Mouse (Mus musculus): Measurements from ENCODE around the gene Sirt6.

DNA sequence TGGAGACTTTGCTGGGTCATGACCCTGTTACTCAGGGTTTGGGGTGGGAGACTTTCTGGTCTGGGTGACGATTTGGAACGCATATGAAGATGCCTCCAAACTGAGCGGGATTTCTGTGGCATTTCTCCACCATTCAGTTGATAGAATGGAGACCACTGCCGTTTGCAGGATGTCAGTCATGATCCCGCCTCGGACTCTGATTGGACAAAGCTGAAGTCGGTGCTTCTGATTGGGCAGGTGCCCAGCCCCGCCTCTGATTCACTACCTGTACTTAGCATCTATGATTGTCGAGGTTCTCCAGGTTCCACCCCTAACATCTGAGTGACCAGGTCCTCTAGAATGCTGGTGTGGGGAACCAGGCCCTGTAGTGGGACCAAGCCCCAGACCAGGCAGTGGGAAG lies 6.8 kb downstream of the Sirt6 start:
- no peak for TF ChIP-seq TAL1 (conservative IDR thresholded peaks at IDR 0.05; ENCODE audit: low read depth, low read length)
- no peak for TF ChIP-seq CTCF (IDR thresholded peaks at IDR 0.05; ENCODE audit: low read depth, low read length)
- no peak for TF ChIP-seq GATA1 (IDR thresholded peaks at IDR 0.05; ENCODE audit: borderline replicate concordance, low read length)

All from G1E (cell line).